Mouse (Mus musculus): ENCODE data around the gene Prkg1. TPM values are rescaled to one million over a fixed set of nuclear protein-coding genes. Genes with fewer than 3 reads are reported as not detected.

Prkg1 gene
- polyA plus RNA-seq, 1 experiment = 82.5 TPM

DNA sequence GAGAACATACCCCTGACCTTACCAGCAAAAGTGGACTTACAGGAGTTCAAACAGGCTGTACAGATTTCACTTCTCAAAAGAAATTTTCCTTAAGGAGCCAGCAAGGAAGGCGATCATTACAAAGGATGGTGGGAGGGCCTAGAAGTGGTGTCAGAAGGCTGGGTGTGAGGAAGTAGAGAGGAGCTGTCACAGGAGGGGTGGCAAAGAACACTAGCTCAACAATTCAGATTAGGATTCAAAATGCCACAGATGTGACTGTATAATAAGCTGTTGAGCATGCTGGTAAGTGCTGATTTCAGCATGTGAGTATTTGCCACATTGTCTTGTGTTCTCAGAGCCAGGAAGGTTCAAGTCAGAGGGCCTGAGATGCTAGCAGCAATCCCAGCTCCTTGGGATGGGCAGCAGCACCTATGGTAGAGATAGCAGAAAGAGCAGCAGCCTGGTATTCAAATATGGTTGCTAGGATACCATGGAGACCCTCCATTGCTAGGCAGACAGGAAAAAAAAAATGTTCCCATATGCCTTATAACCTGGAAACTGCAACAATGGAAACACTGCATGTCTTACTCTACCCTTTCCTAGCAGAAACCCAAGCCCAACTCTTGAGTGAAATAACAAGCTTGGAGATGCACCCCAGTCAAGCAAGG is 106.0 kb downstream of the Prkg1 start:
- TF ChIP-seq POLR2A (IDR thresholded peaks at IDR 0.05; ENCODE audit: control insufficient read depth, low read depth, low read length) = no peak
- no peak for TF ChIP-seq CTCF (IDR thresholded peaks at IDR 0.05; ENCODE audit: control insufficient read depth, insufficient read depth, insufficient replicate concordance, low read depth, low read length)
- Histone ChIP-seq H3K36me3 (ENCODE audit: control insufficient read depth, insufficient read depth, low read length) (no peaks in the 10 kb centered on the region), H3K4me1 (ENCODE audit: control insufficient read depth, insufficient read depth, low read length) (peaks cover 1% of the 10 kb centered on the region; the same call in 1 of the 2 replicates), H3K27me3 (ENCODE audit: control insufficient read depth, insufficient read depth, low read length) (no peaks in the 10 kb centered on the region), H3K4me3 (ENCODE audit: control insufficient read depth, low read depth, low read length) (no peak overlapping the region), H3K27ac (ENCODE audit: control insufficient read depth, insufficient read depth, low read depth, low read length) (no peak overlapping the region)

DNA sequence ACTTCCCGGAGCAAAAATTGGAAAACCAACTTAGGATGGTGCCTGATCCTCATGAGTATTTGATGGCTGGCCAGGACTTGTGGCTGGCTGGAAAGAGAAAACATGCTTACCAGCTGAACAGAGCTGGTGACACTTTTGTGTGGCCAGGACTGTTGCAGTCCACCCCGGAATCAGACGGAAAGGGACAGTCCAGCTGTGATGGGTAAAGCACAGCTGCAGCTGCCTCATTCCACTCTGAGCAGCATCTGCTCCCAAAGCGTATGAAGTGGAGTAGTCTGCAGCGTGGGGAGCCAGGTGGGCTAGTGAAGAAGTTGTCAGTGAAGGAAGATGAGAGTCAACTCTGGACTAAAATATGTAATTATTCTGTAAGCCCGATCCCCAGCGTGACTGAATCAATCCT is 108.6 kb downstream of the Prkg1 start:
- Histone ChIP-seq H3K27me3 (ENCODE audit: control insufficient read depth, insufficient read depth, low read length) (no peaks in the 10 kb centered on the region), H3K27ac (ENCODE audit: control insufficient read depth, insufficient read depth, low read depth, low read length) (peak overlapping the region; percentile 40), H3K4me3 (ENCODE audit: control insufficient read depth, low read depth, low read length) (no peak overlapping the region), H3K36me3 (ENCODE audit: control insufficient read depth, insufficient read depth, low read length) (no peaks in the 10 kb centered on the region), H3K4me1 (ENCODE audit: control insufficient read depth, insufficient read depth, low read length) (no peaks in the 10 kb centered on the region)
- TF ChIP-seq CTCF (IDR thresholded peaks at IDR 0.05; ENCODE audit: control insufficient read depth, insufficient read depth, insufficient replicate concordance, low read depth, low read length) = no peak

GRCm38 (mm10) chr19:31655826-31656225 is 109.0 kb downstream of the Prkg1 start:
- Histone ChIP-seq H3K27me3 (ENCODE audit: control insufficient read depth, insufficient read depth, low read length) (no peaks in the 10 kb centered on the region), H3K4me3 (ENCODE audit: control insufficient read depth, low read depth, low read length) (no peak overlapping the region), H3K4me1 (ENCODE audit: control insufficient read depth, insufficient read depth, low read length) (no peaks in the 10 kb centered on the region), H3K36me3 (ENCODE audit: control insufficient read depth, insufficient read depth, low read length) (no peaks in the 10 kb centered on the region), H3K27ac (ENCODE audit: control insufficient read depth, insufficient read depth, low read depth, low read length) (no peak overlapping the region; the same call in 1 of the 2 replicates)
- TF ChIP-seq POLR2A (IDR thresholded peaks at IDR 0.05; ENCODE audit: control insufficient read depth, low read depth, low read length) (no peak), CTCF (IDR thresholded peaks at IDR 0.05; ENCODE audit: control insufficient read depth, insufficient read depth, insufficient replicate concordance, low read depth, low read length) (no peak)

DNA sequence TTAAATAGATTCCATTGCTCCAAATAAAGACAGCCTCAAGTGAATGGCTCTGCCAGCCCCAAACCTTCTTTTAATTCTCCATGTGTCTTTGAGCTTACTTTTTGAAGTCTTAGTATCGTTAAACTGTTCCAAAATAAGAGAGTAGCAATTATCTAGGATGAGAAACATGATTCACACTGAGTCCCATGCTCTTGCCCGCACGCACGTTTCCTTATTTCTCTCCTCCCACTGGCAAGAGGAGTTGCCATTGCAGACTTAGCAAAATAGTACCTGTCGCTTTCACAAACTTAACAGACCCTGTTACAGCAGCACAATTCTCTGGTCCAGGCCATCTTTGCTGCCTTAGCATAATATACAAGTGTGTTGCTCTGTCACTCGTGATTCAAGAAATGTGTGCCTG is 110.8 kb downstream of the Prkg1 start:
- Histone ChIP-seq H3K27ac (ENCODE audit: control insufficient read depth, insufficient read depth, low read depth, low read length) (no peak overlapping the region), H3K4me3 (ENCODE audit: control insufficient read depth, low read depth, low read length) (no peak overlapping the region), H3K4me1 (ENCODE audit: control insufficient read depth, insufficient read depth, low read length) (no peaks in the 10 kb centered on the region), H3K27me3 (ENCODE audit: control insufficient read depth, insufficient read depth, low read length) (no peaks in the 10 kb centered on the region), H3K36me3 (ENCODE audit: control insufficient read depth, insufficient read depth, low read length) (no peaks in the 10 kb centered on the region)
- no peak for TF ChIP-seq POLR2A (IDR thresholded peaks at IDR 0.05; ENCODE audit: control insufficient read depth, low read depth, low read length)
- no peak for TF ChIP-seq CTCF (IDR thresholded peaks at IDR 0.05; ENCODE audit: control insufficient read depth, insufficient read depth, insufficient replicate concordance, low read depth, low read length)

- Histone ChIP-seq H3K36me3 (ENCODE audit: control insufficient read depth, insufficient read depth, low read length) (no peaks in the 10 kb centered on the region), H3K27ac (ENCODE audit: control insufficient read depth, insufficient read depth, low read depth, low read length) (no peak overlapping the region), H3K27me3 (ENCODE audit: control insufficient read depth, insufficient read depth, low read length) (no peaks in the 10 kb centered on the region), H3K4me1 (ENCODE audit: control insufficient read depth, insufficient read depth, low read length) (no peaks in the 10 kb centered on the region), H3K4me3 (ENCODE audit: control insufficient read depth, low read depth, low read length) (no peak overlapping the region)
- TF ChIP-seq CTCF (IDR thresholded peaks at IDR 0.05; ENCODE audit: control insufficient read depth, insufficient read depth, insufficient replicate concordance, low read depth, low read length) = no peak
- TF ChIP-seq POLR2A (IDR thresholded peaks at IDR 0.05; ENCODE audit: control insufficient read depth, low read depth, low read length) = no peak
Observed at GRCm38 (mm10) chr19:31650452-31650851, 114.4 kb downstream of the Prkg1 start.

- TF ChIP-seq POLR2A (IDR thresholded peaks at IDR 0.05; ENCODE audit: control insufficient read depth, low read depth, low read length) = no peak
- TF ChIP-seq CTCF (IDR thresholded peaks at IDR 0.05; ENCODE audit: control insufficient read depth, insufficient read depth, insufficient replicate concordance, low read depth, low read length) = no peak
- Histone ChIP-seq H3K27me3 (ENCODE audit: control insufficient read depth, insufficient read depth, low read length) (no peaks in the 10 kb centered on the region), H3K36me3 (ENCODE audit: control insufficient read depth, insufficient read depth, low read length) (no peaks in the 10 kb centered on the region), H3K27ac (ENCODE audit: control insufficient read depth, insufficient read depth, low read depth, low read length) (no peak overlapping the region), H3K4me1 (ENCODE audit: control insufficient read depth, insufficient read depth, low read length) (no peaks in the 10 kb centered on the region), H3K4me3 (ENCODE audit: control insufficient read depth, low read depth, low read length) (no peak overlapping the region)
Observed at GRCm38 (mm10) chr19:31647492-31647891, 117.3 kb downstream of the Prkg1 start.

DNA sequence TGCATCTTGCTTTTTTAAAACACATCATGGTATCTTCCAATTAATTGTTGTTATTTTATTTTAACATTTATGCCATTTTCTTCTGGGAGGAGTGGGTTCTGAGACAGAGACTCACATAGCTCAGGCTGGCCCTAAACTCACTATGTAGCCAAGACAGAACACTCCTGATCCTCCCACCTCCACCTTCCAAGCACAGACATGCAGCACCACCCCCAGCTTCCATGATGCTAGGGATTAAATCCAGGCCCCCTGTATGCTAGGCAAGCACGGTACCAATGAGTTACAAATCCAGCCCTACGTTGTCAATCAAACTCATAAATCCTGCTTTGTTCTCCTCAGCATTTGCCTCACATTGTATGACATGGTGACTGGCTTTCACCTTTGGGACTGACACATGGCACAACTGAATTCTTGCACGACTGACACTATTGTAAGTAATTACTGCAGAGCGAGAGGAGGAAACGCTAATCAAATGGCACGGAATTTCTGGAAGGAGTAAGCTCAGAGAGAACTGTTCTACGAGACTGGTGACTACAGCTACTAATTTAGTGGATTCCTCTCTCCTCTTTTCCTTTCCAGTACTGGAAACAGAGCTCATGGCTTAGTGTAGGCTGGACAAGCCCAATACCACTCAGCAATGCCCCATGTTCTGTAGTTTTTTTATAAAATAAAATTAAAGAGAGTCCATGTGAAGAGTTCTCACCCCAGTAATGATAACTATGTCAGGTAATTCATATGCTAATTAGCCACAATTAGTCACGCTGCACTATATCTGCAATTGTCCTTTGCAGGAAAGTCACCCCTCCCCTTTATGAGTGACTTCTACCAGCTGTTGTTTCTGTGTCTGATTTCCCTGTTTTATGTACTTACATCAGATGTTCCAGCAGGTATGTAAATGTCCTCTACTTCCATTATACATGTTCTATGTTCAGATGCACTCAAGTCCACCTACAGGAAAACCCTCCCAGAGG is 133.6 kb downstream of the Prkg1 start:
- Histone ChIP-seq H3K36me3 (ENCODE audit: control insufficient read depth, insufficient read depth, low read length) (no peaks in the 10 kb centered on the region), H3K4me1 (ENCODE audit: control insufficient read depth, insufficient read depth, low read length) (no peaks in the 10 kb centered on the region), H3K27ac (ENCODE audit: control insufficient read depth, insufficient read depth, low read depth, low read length) (no peak overlapping the region), H3K27me3 (ENCODE audit: control insufficient read depth, insufficient read depth, low read length) (no peaks in the 10 kb centered on the region), H3K4me3 (ENCODE audit: control insufficient read depth, low read depth, low read length) (no peak overlapping the region)
- TF ChIP-seq POLR2A (IDR thresholded peaks at IDR 0.05; ENCODE audit: control insufficient read depth, low read depth, low read length) = no peak
- TF ChIP-seq CTCF (IDR thresholded peaks at IDR 0.05; ENCODE audit: control insufficient read depth, insufficient read depth, insufficient replicate concordance, low read depth, low read length) = no peak
